Mouse (Mus musculus): ENCODE measurements around the gene Tmem243. TPM values are rescaled to one million over a fixed set of nuclear protein-coding genes. Genes with fewer than 3 reads are reported as not detected.

The Tmem243 gene
- polyA plus RNA-seq, 1 experiment, result 12.8 TPM

DNA sequence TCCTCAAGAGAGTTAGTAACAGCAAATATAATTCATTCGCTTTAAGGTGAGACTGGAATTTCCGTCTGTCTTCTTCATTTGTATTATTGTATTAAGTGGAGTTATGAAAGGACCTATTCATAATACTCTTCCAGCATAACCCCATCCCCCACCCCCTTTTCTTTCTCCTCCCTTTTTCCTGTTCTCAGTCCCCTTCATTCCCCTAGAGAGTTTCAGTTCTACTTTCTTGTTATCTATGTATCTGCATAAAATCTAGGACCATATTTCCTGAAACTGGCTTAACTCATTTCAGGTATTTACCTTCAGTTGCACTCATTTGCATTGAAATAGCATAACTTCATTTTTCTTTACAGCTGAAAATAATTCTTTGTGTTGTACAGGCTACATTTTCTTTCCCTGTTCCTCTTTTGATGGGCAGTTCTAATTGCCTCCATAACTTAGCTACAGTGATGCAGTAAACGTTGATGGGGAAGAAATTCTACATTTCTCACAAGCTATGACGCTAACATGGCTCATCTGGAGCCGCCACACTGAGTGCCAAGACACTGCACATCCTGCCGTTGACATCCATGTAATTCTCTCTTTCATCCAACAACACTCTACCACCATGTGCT, 9.9 kb upstream of the Tmem243 start:
- no peak for DNase-seq
- TF ChIP-seq POLR2A (IDR thresholded peaks at IDR 0.05; ENCODE audit: control insufficient read depth, extremely low read depth, insufficient read depth, low read length, poor library complexity) (no peak), CTCF (IDR thresholded peaks at IDR 0.05; ENCODE audit: borderline replicate concordance, control insufficient read depth, extremely low read depth, insufficient read depth, low read length, poor library complexity) (no peak)
- H3K4me3 ChIP-seq (ENCODE audit: control insufficient read depth, insufficient read depth, low read length), result no peak overlapping the region
- 84% methylated on average over 6 of the region's 6 CpGs for WGBS
- no peak overlapping the region for H3K27ac ChIP-seq (ENCODE audit: control insufficient read depth, insufficient read depth, low read length)
- no peaks in the 10 kb centered on the region for H3K27me3 ChIP-seq (ENCODE audit: control insufficient read depth, insufficient read depth, low read length)
- H3K36me3 ChIP-seq (ENCODE audit: control insufficient read depth, insufficient read depth, low read length), result no peaks in the 10 kb centered on the region
- H3K4me1 ChIP-seq (replicated peaks; ENCODE audit: control insufficient read depth, insufficient read depth, low read length), result peaks cover 19% of the 10 kb centered on the region

DNA sequence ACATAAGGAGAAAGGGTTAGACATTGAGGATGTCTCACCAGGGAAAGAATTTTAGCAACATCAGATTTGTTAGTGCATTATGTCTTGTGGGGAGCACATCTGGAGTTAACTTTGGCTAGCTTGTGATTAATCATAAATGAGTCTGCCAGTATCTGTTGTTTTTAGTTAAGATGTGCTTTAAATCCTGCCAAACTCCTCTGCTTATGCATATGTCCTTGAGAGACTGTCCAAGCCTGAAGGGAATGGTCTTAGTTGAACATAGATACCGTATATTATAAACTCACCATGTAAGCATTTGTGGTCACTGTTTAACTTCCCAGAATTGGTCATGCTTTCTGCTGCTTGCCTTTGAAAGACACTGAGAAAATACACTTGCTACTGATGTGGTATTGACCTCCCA, 7.8 kb upstream of the Tmem243 start:
- Histone ChIP-seq H3K36me3 (ENCODE audit: control insufficient read depth, insufficient read depth, low read length) (no peaks in the 10 kb centered on the region), H3K4me3 (ENCODE audit: control insufficient read depth, insufficient read depth, low read length) (no peak overlapping the region), H3K27me3 (ENCODE audit: control insufficient read depth, insufficient read depth, low read length) (no peaks in the 10 kb centered on the region), H3K27ac (ENCODE audit: control insufficient read depth, insufficient read depth, low read length) (no peak overlapping the region), H3K4me1 (replicated peaks; ENCODE audit: control insufficient read depth, insufficient read depth, low read length) (peaks cover 5% of the 10 kb centered on the region)
- no peak for DNase-seq
- TF ChIP-seq CTCF (IDR thresholded peaks at IDR 0.05; ENCODE audit: borderline replicate concordance, control insufficient read depth, extremely low read depth, insufficient read depth, low read length, poor library complexity), result no peak
- TF ChIP-seq POLR2A (IDR thresholded peaks at IDR 0.05; ENCODE audit: control insufficient read depth, extremely low read depth, insufficient read depth, low read length, poor library complexity), result no peak
- WGBS, result 45% methylated on average over 1 of the region's 1 CpGs

DNA sequence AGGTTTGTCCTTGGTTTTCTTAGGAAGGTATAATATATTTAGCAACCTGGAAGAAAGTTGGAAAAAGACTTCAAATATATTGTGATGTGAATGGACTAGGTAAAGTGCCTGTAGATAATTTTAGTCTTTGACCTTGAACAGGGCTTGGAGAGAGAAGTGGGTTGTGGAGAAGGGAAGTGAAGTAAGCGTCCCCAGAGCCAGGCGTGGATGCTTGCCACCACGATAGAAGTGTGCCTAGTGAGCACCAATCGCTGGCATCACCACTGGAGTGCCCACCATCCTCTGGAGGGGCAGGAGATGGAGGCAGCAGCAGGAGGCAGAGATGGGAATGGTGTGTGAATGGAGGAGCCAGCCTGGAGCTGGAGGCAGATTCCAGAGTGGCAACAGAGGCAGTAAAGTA, 7.0 kb upstream of the Tmem243 start:
- 61% methylated on average over 4 of the region's 4 CpGs for WGBS

GRCm38 (mm10) chr5:9100849-9101801, 657 bp downstream of the Tmem243 start:
- H3K4me1 ChIP-seq (replicated peaks; ENCODE audit: control insufficient read depth, insufficient read depth, low read length), result peaks cover 10% of the 10 kb centered on the region
- H3K4me3 ChIP-seq (ENCODE audit: control insufficient read depth, insufficient read depth, low read length), result peak overlapping the region; percentile 61
- 0 out of 2 replicates have a peak, but pooled peaks have one; percentile 15 for TF ChIP-seq CTCF (IDR thresholded peaks at IDR 0.05; ENCODE audit: borderline replicate concordance, control insufficient read depth, extremely low read depth, insufficient read depth, low read length, poor library complexity)
- TF ChIP-seq POLR2A (IDR thresholded peaks at IDR 0.05; ENCODE audit: control insufficient read depth, extremely low read depth, insufficient read depth, low read length, poor library complexity), result no peak
- no peak overlapping the region for H3K27ac ChIP-seq (ENCODE audit: control insufficient read depth, insufficient read depth, low read length)
- H3K36me3 ChIP-seq (ENCODE audit: control insufficient read depth, insufficient read depth, low read length), result no peaks in the 10 kb centered on the region
- WGBS, result 1% methylated on average over 80 of the region's 83 CpGs
- H3K27me3 ChIP-seq (ENCODE audit: control insufficient read depth, insufficient read depth, low read length), result peaks cover 4% of the 10 kb centered on the region; the same call in 1 of the 2 replicates
- DNase-seq, result no peak

More for the DNA sequence above, 7.0 kb upstream of the Tmem243 start:
- Histone ChIP-seq H3K4me3 (ENCODE audit: control insufficient read depth, insufficient read depth, low read length) (no peak overlapping the region), H3K27me3 (ENCODE audit: control insufficient read depth, insufficient read depth, low read length) (no peaks in the 10 kb centered on the region), H3K4me1 (replicated peaks; ENCODE audit: control insufficient read depth, insufficient read depth, low read length) (no peaks in the 10 kb centered on the region), H3K36me3 (ENCODE audit: control insufficient read depth, insufficient read depth, low read length) (no peaks in the 10 kb centered on the region), H3K27ac (ENCODE audit: control insufficient read depth, insufficient read depth, low read length) (no peak overlapping the region)
- TF ChIP-seq CTCF (IDR thresholded peaks at IDR 0.05; ENCODE audit: borderline replicate concordance, control insufficient read depth, extremely low read depth, insufficient read depth, low read length, poor library complexity) (no peak), POLR2A (IDR thresholded peaks at IDR 0.05; ENCODE audit: control insufficient read depth, extremely low read depth, insufficient read depth, low read length, poor library complexity) (no peak)
- DNase-seq, result no peak

DNA sequence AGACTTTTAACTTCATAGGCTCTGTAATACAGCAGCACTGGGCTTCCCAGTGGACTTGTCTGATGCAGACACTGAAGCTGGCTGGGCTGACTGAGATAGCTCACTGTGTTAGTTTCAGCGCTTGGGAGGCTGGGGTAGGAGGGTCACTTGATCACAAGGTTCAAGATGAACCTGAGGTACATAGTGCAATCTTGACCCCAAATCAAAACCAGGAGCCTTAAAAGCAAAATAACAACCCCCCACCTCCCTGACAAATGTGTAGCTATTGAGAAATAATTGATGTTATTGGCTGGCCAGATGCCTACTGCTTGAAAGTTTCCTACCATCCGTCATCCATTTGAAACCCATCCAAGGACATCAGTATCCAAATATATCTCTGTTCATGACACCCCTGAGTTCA, 2.2 kb downstream of the Tmem243 start:
- Histone ChIP-seq H3K27me3 (ENCODE audit: control insufficient read depth, insufficient read depth, low read length) (peaks cover 4% of the 10 kb centered on the region; the same call in 1 of the 2 replicates), H3K27ac (ENCODE audit: control insufficient read depth, insufficient read depth, low read length) (no peak overlapping the region), H3K4me1 (replicated peaks; ENCODE audit: control insufficient read depth, insufficient read depth, low read length) (peaks cover 16% of the 10 kb centered on the region), H3K4me3 (ENCODE audit: control insufficient read depth, insufficient read depth, low read length) (no peak overlapping the region), H3K36me3 (ENCODE audit: control insufficient read depth, insufficient read depth, low read length) (no peaks in the 10 kb centered on the region)
- 94% methylated on average over 2 of the region's 2 CpGs for WGBS
- no peak for DNase-seq
- TF ChIP-seq CTCF (IDR thresholded peaks at IDR 0.05; ENCODE audit: borderline replicate concordance, control insufficient read depth, extremely low read depth, insufficient read depth, low read length, poor library complexity) (no peak), POLR2A (IDR thresholded peaks at IDR 0.05; ENCODE audit: control insufficient read depth, extremely low read depth, insufficient read depth, low read length, poor library complexity) (no peak)

GRCm38 (mm10) chr5:9103958-9104357, 3.5 kb downstream of the Tmem243 start:
- DNase-seq, result no peak
- H3K36me3 ChIP-seq (ENCODE audit: control insufficient read depth, insufficient read depth, low read length), result no peaks in the 10 kb centered on the region
- no peak for TF ChIP-seq POLR2A (IDR thresholded peaks at IDR 0.05; ENCODE audit: control insufficient read depth, extremely low read depth, insufficient read depth, low read length, poor library complexity)
- TF ChIP-seq CTCF (IDR thresholded peaks at IDR 0.05; ENCODE audit: borderline replicate concordance, control insufficient read depth, extremely low read depth, insufficient read depth, low read length, poor library complexity), result no peak
- 56% methylated on average over 8 of the region's 8 CpGs for WGBS
- H3K4me3 ChIP-seq (ENCODE audit: control insufficient read depth, insufficient read depth, low read length), result no peak overlapping the region
- H3K27me3 ChIP-seq (ENCODE audit: control insufficient read depth, insufficient read depth, low read length), result peaks cover 4% of the 10 kb centered on the region; the same call in 1 of the 2 replicates
- no peak overlapping the region for H3K27ac ChIP-seq (ENCODE audit: control insufficient read depth, insufficient read depth, low read length)
- H3K4me1 ChIP-seq (replicated peaks; ENCODE audit: control insufficient read depth, insufficient read depth, low read length), result peaks cover 16% of the 10 kb centered on the region

All from thymus, adult 2 months (tissue).